Comparison of ENCODE assay signal across 11 mouse cellular contexts in the genomic region with DNA sequence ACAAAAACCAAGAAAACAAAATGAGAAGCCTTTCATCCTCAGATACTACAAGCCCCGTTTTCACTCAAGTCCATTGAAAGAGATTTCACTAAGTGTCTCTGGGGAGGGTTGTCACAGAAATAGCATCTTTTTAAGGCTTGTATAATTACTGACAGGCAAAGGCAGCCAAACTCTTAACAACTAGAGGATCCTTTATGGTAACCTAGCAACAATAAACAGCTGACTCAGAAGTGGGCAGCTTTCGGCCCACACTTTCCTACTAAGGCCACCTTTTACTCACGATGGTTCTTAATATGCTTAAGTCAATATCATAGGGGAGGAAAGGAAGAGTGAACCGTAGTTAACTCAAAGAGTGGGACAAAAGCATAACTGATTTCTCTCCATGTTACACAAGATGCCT. TPM values are rescaled to one million over a fixed set of nuclear protein-coding genes. Genes with fewer than 3 reads are reported as not detected.
DNase-seq lines count a peak whose midpoint lies in the region; ATAC-seq lines count a peak whose summit lies in the region.
"Had no signal": no experiment of that assay in that cellular context is flagged by ENCODE, and none has a peak within 500 bp of the region (broad histone marks: within the 10 kb centered on the region; RNA-seq: fewer than 3 reads in every experiment).

No protein-coding gene starts in this region.

- no peak overlapping the region for H3K4me3 ChIP-seq in hindbrain, embryonic 12.5 days
- H3K4me3 ChIP-seq in midbrain, embryonic 15.5 days: no peak overlapping the region
- no peak overlapping the region for H3K4me3 ChIP-seq in limb, embryonic 10.5 days
- H3K4me3 ChIP-seq: neural tube, embryonic 12.5 days had no signal

- 51% methylated on average over 4 of the region's 4 CpGs for WGBS in hindbrain, embryonic 12.5 days
- 19% methylated on average over 4 of the region's 4 CpGs for WGBS in midbrain, embryonic 15.5 days
- WGBS in limb, embryonic 10.5 days: 78% methylated on average over 4 of the region's 4 CpGs

- peaks cover 13% of the 10 kb centered on the region for H3K4me1 ChIP-seq in hindbrain, embryonic 12.5 days
- peaks cover 19% of the 10 kb centered on the region for H3K4me1 ChIP-seq in midbrain, embryonic 15.5 days
- H3K4me1 ChIP-seq in limb, embryonic 10.5 days: peaks cover 5% of the 10 kb centered on the region; the same call in 1 of the 2 replicates

- peak; percentile 17 for DNase-seq in adrenal gland, adult 8-10 months
- DNase-seq in adrenal gland, adult 18-20 months (ENCODE audit: low spot score in 2 of 2): no peak
- DNase-seq in layer of hippocampus, adult 11-12 months (ENCODE audit: low spot score): peak; percentile 15
- DNase-seq in layer of hippocampus, postnatal 25 days (ENCODE audit: extremely low spot score in 1 of 2, low spot score in 1 of 2): no peak
- no peak for DNase-seq in testis, postnatal 10 days (ENCODE audit: low spot score)
- DNase-seq in limb, embryonic 10.5 days (ENCODE audit: low spot score): no peak
- DNase-seq: heart, postnatal 4 days; lung, postnatal 4 days had no signal

- no peaks in the 10 kb centered on the region for H3K9me3 ChIP-seq in hindbrain, embryonic 12.5 days (replicated peaks)
- no peaks in the 10 kb centered on the region for H3K9me3 ChIP-seq in midbrain, embryonic 15.5 days
- no peaks in the 10 kb centered on the region for H3K9me3 ChIP-seq in limb, embryonic 10.5 days (replicated peaks)
- H3K9me3 ChIP-seq: neural tube, embryonic 12.5 days had no signal

- H3K27ac ChIP-seq in hindbrain, embryonic 12.5 days: 0 out of 2 replicates have a peak overlapping the region, but pooled peaks have one; percentile 62
- 0 out of 2 replicates have a peak overlapping the region, but pooled peaks have one; percentile 66 for H3K27ac ChIP-seq in midbrain, embryonic 15.5 days
- H3K27ac ChIP-seq in limb, embryonic 10.5 days: no peak overlapping the region
- H3K27ac ChIP-seq: neural tube, embryonic 12.5 days had no signal

- H3K9ac ChIP-seq in hindbrain, embryonic 12.5 days: no peak overlapping the region
- no peak overlapping the region for H3K9ac ChIP-seq in midbrain, embryonic 15.5 days
- H3K9ac ChIP-seq: neural tube, embryonic 12.5 days had no signal

- peak; percentile 61; the same call in 1 of the 2 replicates for ATAC-seq in hindbrain, embryonic 12.5 days (ENCODE audit: low FRiP score)
- ATAC-seq in midbrain, embryonic 15.5 days (replicated peaks): peak; percentile 64

- H3K36me3 ChIP-seq in hindbrain, embryonic 12.5 days: no peaks in the 10 kb centered on the region
- H3K36me3 ChIP-seq in midbrain, embryonic 15.5 days (replicated peaks): no peaks in the 10 kb centered on the region
- peaks cover 7% of the 10 kb centered on the region; the same call in 1 of the 2 replicates for H3K36me3 ChIP-seq in limb, embryonic 10.5 days
- H3K36me3 ChIP-seq: neural tube, embryonic 12.5 days had no signal

- no peak overlapping the region for H3K4me2 ChIP-seq in hindbrain, embryonic 12.5 days (replicated peaks)
- no peak overlapping the region for H3K4me2 ChIP-seq in midbrain, embryonic 15.5 days
- H3K4me2 ChIP-seq: neural tube, embryonic 12.5 days had no signal

- no peaks in the 10 kb centered on the region for H3K27me3 ChIP-seq in hindbrain, embryonic 12.5 days
- H3K27me3 ChIP-seq in midbrain, embryonic 15.5 days (replicated peaks): no peaks in the 10 kb centered on the region
- H3K27me3 ChIP-seq in limb, embryonic 10.5 days (ENCODE audit: low read depth, poor library complexity, severe bottlenecking): no peaks in the 10 kb centered on the region
- H3K27me3 ChIP-seq: neural tube, embryonic 12.5 days had no signal

RNA-seq across cellular contexts. Expression of a gene that starts 53.3 kb away (rescaled TPM):
- total RNA-seq in adrenal gland, adult 8-10 months (2022): 10 to 100 TPM; 13.9 to 23.2 (median 19.0) TPM
- total RNA-seq in adrenal gland, adult 18-20 months (2021): 10 to 100 TPM; 16.4 to 16.5 TPM
- 1 to 10 TPM; 3.7 to 4.1 TPM for total RNA-seq in layer of hippocampus, postnatal 25 days (2021)
- 5.9 and 6.3 TPM in 2 replicates for polyA plus RNA-seq in hindbrain, embryonic 12.5 days (2016; fragmentation: Nextera tagmentation; extraction: Ambion mirVana)
- polyA plus RNA-seq in midbrain, embryonic 15.5 days (2015; fragmentation: Nextera tagmentation; extraction: Ambion mirVana): 2.5 and 3.0 TPM in 2 replicates
- polyA plus RNA-seq in limb, embryonic 10.5 days (2016; fragmentation: Nextera tagmentation; extraction: Ambion mirVana): 7.2 and 7.8 TPM in 2 replicates

Comparison
In these comparisons a context has a peak if more than half of its experiments do, and no peak if none do; other contexts are left out.
1. DNase-seq: peak in adrenal gland, adult 8-10 months (single experiment) and layer of hippocampus, adult 11-12 months (single experiment); none in adrenal gland, adult 18-20 months (0 of 2), layer of hippocampus, postnatal 25 days (0 of 2), testis, postnatal 10 days (single experiment) and limb, embryonic 10.5 days (single experiment).